Mouse (Mus musculus) heart, adult 2 months (tissue): ENCODE measurements around the gene Zbtb22.
A peak's percentile ranks its signal among the peaks of the same experiment; 100 is the strongest.

Source experiments
- CTCF ChIP-seq: fragments of 200-600 bp; IDR thresholded peaks from 2 replicates; pipeline ENCODE4 v1.8.1; 2022; ENCODE audit warnings: antibody characterized with exemption, mild to moderate bottlenecking, moderate library complexity
- EP300 ChIP-seq: fragments of 200-500 bp; IDR thresholded peaks from 2 replicates; pipeline ENCODE4 v1.6.1; 2011; ENCODE audit warnings: low read depth, low read length, control low read depth; ENCODE audit not compliant: insufficient read depth
- POLR2A ChIP-seq: fragments of 200-500 bp; IDR thresholded peaks from 2 replicates; pipeline ENCODE4 v1.6.1; 2011; ENCODE audit warnings: mild to moderate bottlenecking, low read depth, low read length, control low read depth; ENCODE audit not compliant: insufficient read depth

GRCm38 (mm10) chr17:33929371-33930279 is 13.9 kb downstream of the Zbtb22 start, which contains the start of gene Rgl2:
- TF ChIP-seq CTCF (peak; percentile 56), POLR2A (peak; percentile 73; the same call in 1 of the 2 replicates), EP300 (no peak)
